Mouse (Mus musculus) heart, adult 2 months (tissue): Measurements from ENCODE around the gene Gm37240.

Experiments
- CTCF ChIP-seq: fragments of 200-600 bp; IDR thresholded peaks from 2 replicates; pipeline ENCODE4 v1.8.1; 2022; ENCODE audit warnings: antibody characterized with exemption, mild to moderate bottlenecking, moderate library complexity
- EP300 ChIP-seq: fragments of 200-500 bp; IDR thresholded peaks from 2 replicates; pipeline ENCODE4 v1.6.1; 2011; ENCODE audit warnings: low read depth, low read length, control low read depth; ENCODE audit not compliant: insufficient read depth
- POLR2A ChIP-seq: fragments of 200-500 bp; IDR thresholded peaks from 2 replicates; pipeline ENCODE4 v1.6.1; 2011; ENCODE audit warnings: mild to moderate bottlenecking, low read depth, low read length, control low read depth; ENCODE audit not compliant: insufficient read depth

GRCm38 (mm10) chr3:85722581-85722980 lies 164.7 kb downstream of the Gm37240 start:
- TF ChIP-seq EP300: no peak
- no peak for TF ChIP-seq CTCF
- no peak for TF ChIP-seq POLR2A
